Mouse (Mus musculus) embryo, embryonic 11.5 days (tissue): ENCODE measurements around the gene Fcf1.

Source experiments
- DNase-seq: peaks from one replicate; pipeline ENCODE4 v3.0.0-alpha.2; 2012; ENCODE audit warnings: low read depth, low spot score

Fcf1 gene

GRCm38 (mm10) chr12:84968831-84969655 is 1.7 kb upstream of the Fcf1 start:
- DNase-seq: no peak

DNA sequence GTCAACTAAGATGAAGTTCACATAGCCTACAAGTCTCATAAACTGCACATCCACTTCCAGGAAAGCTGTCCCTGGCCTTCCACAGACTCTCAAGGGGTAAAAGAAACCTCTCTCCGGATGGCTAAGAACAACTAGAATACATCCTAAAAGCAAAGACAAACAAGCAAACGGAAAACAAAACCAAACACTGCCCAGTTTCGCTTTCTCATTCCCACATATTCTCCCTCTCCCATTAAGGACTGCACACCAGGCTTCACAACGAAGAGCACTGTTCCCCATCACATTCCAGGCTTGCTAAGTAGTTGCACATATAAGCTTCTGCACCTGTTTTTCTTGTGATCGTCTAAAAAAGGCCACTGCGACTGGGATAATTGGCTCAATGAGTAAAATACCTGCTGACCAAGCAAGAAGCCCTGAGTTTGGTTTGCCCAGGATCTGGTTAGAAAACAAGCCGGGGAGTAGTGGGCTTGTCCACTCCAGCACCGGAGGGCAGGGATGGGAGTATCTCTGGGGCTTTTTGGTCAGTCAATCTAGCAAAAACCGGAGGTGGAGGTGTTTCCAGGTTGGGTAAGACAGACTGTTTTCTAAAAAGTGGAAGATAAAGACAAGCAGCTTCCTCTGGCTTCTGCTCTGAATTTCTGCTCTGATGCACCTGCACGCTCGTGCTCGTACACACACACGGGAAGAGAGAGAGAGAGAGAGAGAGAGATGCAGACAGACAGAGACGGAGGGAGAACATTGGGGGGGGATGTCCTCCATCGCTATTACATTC is 855 bp upstream of the Fcf1 start:
- DNase-seq: no peak

DNA sequence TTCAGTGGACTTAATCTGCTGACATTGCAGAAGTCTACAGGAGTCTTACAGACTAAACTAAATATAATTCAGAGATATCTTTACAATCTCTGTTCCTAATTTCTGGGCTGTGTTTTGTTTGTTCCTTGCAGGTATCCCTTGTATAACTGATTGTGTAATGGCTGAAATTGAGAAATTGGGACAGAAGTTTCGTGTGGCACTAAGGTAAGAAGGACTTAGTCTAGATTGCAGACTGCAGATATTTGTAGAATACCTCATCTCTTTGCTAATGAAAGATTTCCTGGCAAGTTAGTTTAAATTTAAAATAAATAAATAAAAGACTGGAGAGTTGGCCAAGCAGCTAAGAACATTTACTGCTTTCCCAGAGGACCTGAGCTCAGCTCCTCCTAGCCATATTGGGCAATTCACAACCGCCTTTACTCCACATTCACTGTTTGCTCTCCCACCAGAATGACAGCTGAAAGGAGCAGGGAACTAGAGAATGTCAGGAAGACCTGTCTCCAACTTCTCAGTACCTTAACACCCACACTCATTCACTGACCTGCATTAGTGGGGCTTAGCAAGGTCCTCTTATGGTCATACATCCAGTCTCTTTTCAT is 8.7 kb downstream of the Fcf1 start:
- no peak for DNase-seq

GRCm38 (mm10) chr12:84989456-84989855 is 18.8 kb downstream of the Fcf1 start:
- DNase-seq: no peak

- DNase-seq: no peak
Measured at GRCm38 (mm10) chr12:84995112-84995761, 24.5 kb downstream of the Fcf1 start.

DNA sequence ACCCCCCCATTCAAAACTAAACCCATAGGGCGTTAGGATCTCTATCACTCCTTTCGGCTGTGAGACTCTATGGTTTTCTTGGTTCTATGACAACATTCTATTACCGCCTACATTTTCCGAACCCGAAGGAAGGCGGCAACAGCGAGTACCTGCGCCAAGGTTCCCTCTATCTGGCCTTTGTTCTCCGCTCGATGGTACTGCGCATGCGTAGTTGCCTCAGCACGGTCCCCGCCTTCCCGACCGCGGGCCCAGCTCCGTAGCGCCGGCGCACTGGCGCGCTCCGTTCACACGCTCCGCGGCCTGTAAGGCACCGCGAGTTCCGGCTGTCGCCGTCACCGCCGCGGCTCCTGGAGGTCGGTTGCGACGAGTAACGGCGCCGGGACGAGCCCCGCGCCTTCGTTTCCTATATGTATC is 25.4 kb downstream of the Fcf1 start, which contains the start of gene Ylpm1:
TSS of gene Ylpm1 (plus strand) at position 239 of the 414 bp plus-strand sequence.
- DNase-seq: peak; percentile 97

GRCm38 (mm10) chr12:84996501-84997398 is 26.1 kb downstream of the Fcf1 start:
- peak; percentile 24 for DNase-seq

DNA sequence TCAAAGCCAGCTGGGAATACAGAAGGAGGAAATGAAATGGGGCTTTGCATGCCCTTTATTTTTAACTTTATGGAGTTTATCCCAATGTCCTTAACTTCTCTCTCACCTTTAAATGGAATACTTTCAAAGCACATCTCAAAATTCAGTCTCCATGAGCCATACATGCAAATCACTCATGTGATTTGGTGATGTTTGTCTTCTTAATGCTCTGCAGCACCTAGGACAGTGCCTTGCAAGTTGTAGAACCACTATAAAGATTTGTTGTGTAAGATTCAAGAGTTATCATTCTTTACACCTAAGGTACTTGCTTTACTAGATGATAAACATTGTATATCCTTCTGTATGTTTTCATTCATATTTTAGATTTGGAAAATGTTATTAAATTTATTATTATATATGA is 28.4 kb downstream of the Fcf1 start:
- DNase-seq: no peak

- DNase-seq: no peak
Measured at GRCm38 (mm10) chr12:85006206-85006605, 35.5 kb downstream of the Fcf1 start.

- DNase-seq: no peak
Measured at GRCm38 (mm10) chr12:85007021-85007420, 36.3 kb downstream of the Fcf1 start.

DNA sequence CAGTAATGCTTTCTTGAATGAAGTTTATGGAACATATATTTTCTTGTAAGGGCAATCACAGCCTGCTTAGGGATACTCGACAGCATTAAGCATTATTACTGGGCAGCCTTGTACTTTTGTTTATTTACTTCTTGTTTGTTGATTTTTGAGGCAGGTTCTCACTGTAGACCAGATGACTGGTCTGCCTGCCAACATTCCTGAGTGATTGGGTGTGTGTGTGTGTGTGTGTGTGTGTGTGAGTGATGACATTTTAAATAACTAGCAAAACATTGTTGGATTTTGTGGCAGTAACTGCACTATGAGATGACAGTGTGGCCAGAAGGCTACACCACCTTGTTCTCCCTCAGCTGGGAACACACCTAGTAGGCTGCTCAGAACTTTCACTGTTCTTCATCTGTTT is 39.1 kb downstream of the Fcf1 start:
- DNase-seq: no peak

DNA sequence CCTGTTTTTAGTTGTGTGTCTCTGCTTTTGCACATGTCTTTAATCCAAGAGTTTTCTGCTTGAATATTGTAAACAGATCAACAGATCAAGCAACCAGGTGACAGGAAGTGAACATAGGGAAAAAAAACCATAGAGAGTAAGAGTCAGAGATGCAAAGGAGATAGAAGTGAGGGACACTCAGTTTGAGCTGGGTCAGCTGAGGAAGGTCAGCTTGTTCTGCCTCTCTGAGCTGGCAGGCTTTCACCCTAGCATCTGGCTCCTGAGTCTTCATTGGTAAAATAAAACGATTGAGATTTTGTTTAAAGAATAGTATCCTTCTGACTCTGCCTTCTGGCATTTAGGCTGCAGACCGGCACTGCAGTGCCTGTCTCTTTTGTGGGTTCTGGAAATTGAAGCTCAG is 39.8 kb downstream of the Fcf1 start:
- no peak for DNase-seq

DNA sequence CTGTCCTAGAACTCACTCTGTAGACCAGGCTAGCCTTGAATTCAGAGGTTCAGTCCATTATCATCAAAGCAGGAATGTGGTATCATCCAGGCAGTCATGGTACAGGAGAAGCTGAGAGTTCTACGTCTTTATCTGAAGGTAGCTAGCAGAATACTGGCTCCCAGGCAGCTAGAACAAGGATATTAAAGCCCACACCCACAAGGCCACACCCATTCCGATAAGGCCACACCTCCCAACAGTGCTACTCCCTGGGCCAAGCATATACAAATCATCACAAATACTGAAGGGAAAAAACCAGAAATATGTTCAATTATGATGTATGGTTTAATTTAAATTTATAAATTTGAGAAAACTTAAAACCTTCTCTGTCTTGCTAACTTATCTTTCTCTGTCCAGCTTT is 41.5 kb downstream of the Fcf1 start:
- no peak for DNase-seq

DNA sequence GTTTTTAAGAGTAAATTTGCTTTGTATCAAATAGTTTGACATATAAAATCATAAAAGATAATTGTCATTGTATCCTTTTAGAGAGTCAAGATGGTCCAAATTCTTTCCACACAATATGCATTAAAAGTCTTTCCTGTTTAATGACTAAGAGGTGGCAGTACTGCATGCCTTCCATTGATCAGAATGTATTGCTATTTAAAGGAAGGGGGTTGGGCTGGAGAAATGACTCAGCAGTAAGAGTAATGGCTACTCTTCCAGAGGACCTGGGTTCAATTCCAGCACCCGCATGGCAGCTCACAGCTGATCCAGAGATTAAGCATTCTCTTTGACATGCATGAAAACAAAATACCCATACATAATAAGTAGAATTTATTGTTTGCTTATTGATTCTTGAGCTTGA is 51.4 kb downstream of the Fcf1 start:
- no peak for DNase-seq

GRCm38 (mm10) chr12:85032710-85033109 is 62.0 kb downstream of the Fcf1 start:
- no peak for DNase-seq
